14 mouse cellular contexts compared by ENCODE assay signal in the genomic region with DNA sequence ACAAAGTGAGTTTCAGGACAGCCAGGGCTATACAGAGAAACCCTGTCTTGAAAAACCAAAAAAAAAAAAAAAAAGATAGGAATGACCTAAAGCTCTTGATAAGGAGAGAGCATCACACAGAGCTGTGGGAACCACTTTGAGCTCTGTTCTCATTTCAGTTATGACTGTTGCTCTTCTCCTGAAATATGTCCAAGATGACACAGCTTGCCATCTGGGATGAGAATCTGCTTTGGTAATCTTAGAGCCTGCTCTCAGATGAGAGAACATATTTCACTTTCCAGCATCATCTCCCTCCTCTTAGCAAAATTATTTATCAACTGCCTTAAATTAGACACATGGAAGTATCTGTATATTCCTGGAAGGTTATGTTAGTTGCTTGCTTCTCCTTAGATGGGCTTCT.
DNase-seq lines count a peak whose midpoint lies in the region; ATAC-seq and TF ChIP-seq lines count a peak whose summit lies in the region.
"Had no signal": no experiment of that assay in that cellular context is flagged by ENCODE, and none has a peak within 500 bp of the region (broad histone marks: within the 10 kb centered on the region; RNA-seq: fewer than 3 reads in every experiment).

No protein-coding gene starts in this region.

- no peak overlapping the region for H3K9ac ChIP-seq in forebrain, embryonic 16.5 days (replicated peaks; ENCODE audit: low read depth, low read length)
- H3K9ac ChIP-seq in forebrain, embryonic 13.5 days, result no peak overlapping the region
- H3K9ac ChIP-seq: hindbrain, embryonic 15.5 days; lung, embryonic 15.5 days had no signal

- intact Hi-C loops in left cerebral cortex, postnatal 14 days (cut with DNase I), result no loop called here

- no peaks in the 10 kb centered on the region for H3K27me3 ChIP-seq in forebrain, embryonic 16.5 days (replicated peaks; ENCODE audit: control insufficient read depth, insufficient read depth, low read length)
- no peaks in the 10 kb centered on the region for H3K27me3 ChIP-seq in forebrain, embryonic 13.5 days
- no peaks in the 10 kb centered on the region for H3K27me3 ChIP-seq in cerebellum, adult 2 months (ENCODE audit: control insufficient read depth, insufficient read depth, low read length)
- H3K27me3 ChIP-seq: hindbrain, embryonic 15.5 days; lung, embryonic 15.5 days had no signal

- no peak overlapping the region for H3K4me3 ChIP-seq in forebrain, embryonic 16.5 days (replicated peaks; ENCODE audit: low read length)
- no peak overlapping the region for H3K4me3 ChIP-seq in forebrain, embryonic 13.5 days
- H3K4me3 ChIP-seq in cerebellum, adult 2 months (replicated peaks; ENCODE audit: insufficient read depth, low read depth, low read length), result no peak overlapping the region
- H3K4me3 ChIP-seq: embryonic facial prominence, embryonic 10.5 days; hindbrain, embryonic 15.5 days; lung, embryonic 15.5 days had no signal

- no peak for TF ChIP-seq CTCF in cerebellum, adult 2 months (IDR thresholded peaks at IDR 0.05; ENCODE audit: borderline replicate concordance, insufficient read depth, low read depth, low read length)

- ATAC-seq in forebrain, embryonic 16.5 days, result peak; percentile 69
- no peak for ATAC-seq in forebrain, embryonic 13.5 days

- peak; percentile 30 to 87 for DNase-seq in cerebellum, adult 2 months
- peak; percentile 83 to 92 for DNase-seq in layer of hippocampus, adult 18-20 months (ENCODE audit: low spot score in 2 of 2)
- DNase-seq in left cerebral cortex, postnatal 14 days (ENCODE audit: low spot score in 2 of 2), result peak; percentile 61 to 63
- no peak for DNase-seq in adrenal gland, adult 8-10 months
- DNase-seq in embryo, embryonic 11 days, result no peak
- DNase-seq in adrenal gland, adult (ENCODE audit: inconsistent age in 2 of 2, low spot score in 1 of 2), result no peak
- DNase-seq: kidney, adult 18-20 months; thymus, postnatal 25 days had no signal

- no peaks in the 10 kb centered on the region for H3K9me3 ChIP-seq in forebrain, embryonic 16.5 days (ENCODE audit: control insufficient read depth, low read length)
- no peaks in the 10 kb centered on the region for H3K9me3 ChIP-seq in forebrain, embryonic 13.5 days (replicated peaks)
- H3K9me3 ChIP-seq: embryonic facial prominence, embryonic 10.5 days; hindbrain, embryonic 15.5 days; lung, embryonic 15.5 days had no signal

- H3K4me2 ChIP-seq in forebrain, embryonic 16.5 days (ENCODE audit: low read length), result no peak overlapping the region
- H3K4me2 ChIP-seq in forebrain, embryonic 13.5 days, result no peak overlapping the region
- H3K4me2 ChIP-seq: hindbrain, embryonic 15.5 days; lung, embryonic 15.5 days; midbrain, embryonic 11.5 days had no signal

- no peak for TF ChIP-seq POLR2A in cerebellum, adult 2 months (IDR thresholded peaks at IDR 0.05; ENCODE audit: borderline replicate concordance, insufficient read depth, low read length)

- no peak overlapping the region for H3K27ac ChIP-seq in forebrain, embryonic 16.5 days (ENCODE audit: low read length)
- no peak overlapping the region for H3K27ac ChIP-seq in forebrain, embryonic 13.5 days
- H3K27ac ChIP-seq in cerebellum, adult 2 months (ENCODE audit: insufficient read depth, low read length), result no peak overlapping the region
- H3K27ac ChIP-seq: embryonic facial prominence, embryonic 10.5 days; hindbrain, embryonic 15.5 days; lung, embryonic 15.5 days had no signal

- H3K36me3 ChIP-seq in forebrain, embryonic 16.5 days (ENCODE audit: control insufficient read depth, insufficient read depth), result no peaks in the 10 kb centered on the region
- no peaks in the 10 kb centered on the region for H3K36me3 ChIP-seq in forebrain, embryonic 13.5 days (ENCODE audit: poor library complexity, severe bottlenecking)
- H3K36me3 ChIP-seq: embryonic facial prominence, embryonic 10.5 days; hindbrain, embryonic 15.5 days; lung, embryonic 15.5 days had no signal

- H3K4me1 ChIP-seq in forebrain, embryonic 16.5 days (replicated peaks; ENCODE audit: control insufficient read depth, insufficient read depth, low read length), result no peaks in the 10 kb centered on the region
- no peaks in the 10 kb centered on the region for H3K4me1 ChIP-seq in forebrain, embryonic 13.5 days
- H3K4me1 ChIP-seq in cerebellum, adult 2 months (ENCODE audit: control insufficient read depth, insufficient read depth, low read length), result no peaks in the 10 kb centered on the region
- H3K4me1 ChIP-seq: embryonic facial prominence, embryonic 10.5 days; hindbrain, embryonic 15.5 days; lung, embryonic 15.5 days had no signal

Comparison
In these comparisons a context has a peak if more than half of its experiments do, and no peak if none do; other contexts are left out.
1. DNase-seq: peak in cerebellum, adult 2 months (2 of 2), layer of hippocampus, adult 18-20 months (2 of 2) and left cerebral cortex, postnatal 14 days (2 of 2); none in adrenal gland, adult 8-10 months (single experiment), embryo, embryonic 11 days (single experiment) and adrenal gland, adult (0 of 2).